Mouse (Mus musculus): ENCODE measurements around the gene Fam107b.

- TF ChIP-seq CTCF (IDR thresholded peaks at IDR 0.05) (no peak), EP300 (IDR thresholded peaks at IDR 0.05) (no peak)
These were observed 215.3 kb downstream of the Fam107b start for GRCm38 (mm10) chr2:3785546-3785945.

Measured in lung, postnatal 0 days (tissue).